Mouse (Mus musculus): ENCODE results near the gene Espl1.

Gene Espl1

DNA sequence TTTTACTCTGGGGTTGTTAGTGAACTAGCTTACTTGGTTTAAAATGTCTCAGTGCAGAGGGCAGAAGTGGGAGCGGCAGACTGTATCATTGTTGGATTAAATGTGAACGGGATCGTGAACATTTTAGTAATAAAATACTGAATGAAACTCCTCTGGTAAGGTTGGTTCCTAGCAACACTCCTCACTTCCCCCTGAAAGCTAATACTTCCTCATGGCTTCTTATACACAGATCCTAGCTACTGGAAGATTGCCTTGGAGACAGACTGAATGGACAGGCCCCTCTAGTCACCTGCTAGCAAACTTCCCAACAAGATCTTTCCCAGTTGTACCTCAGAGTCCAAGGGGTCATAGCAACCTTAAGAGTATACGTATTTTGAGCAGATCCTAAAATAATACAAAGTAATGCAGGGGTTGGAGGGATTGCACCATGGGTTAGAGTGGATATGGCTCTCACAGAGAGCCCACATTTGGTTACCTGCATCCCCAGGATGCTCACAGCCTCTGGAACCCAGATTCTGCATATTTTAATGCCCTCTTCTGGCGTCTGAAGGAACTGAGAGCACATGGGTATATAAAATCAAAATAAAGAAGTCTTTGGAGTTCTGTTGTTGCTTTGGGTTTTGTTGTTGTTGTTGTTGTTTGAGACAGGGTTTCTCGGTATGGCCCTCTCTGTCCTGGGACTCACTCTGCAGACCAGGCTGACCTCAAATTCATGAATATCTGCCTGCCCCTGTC lies 21.9 kb upstream of the Espl1 start:
- DNase-seq (ENCODE audit: low spot score in 2 of 2) = no peak

DNA sequence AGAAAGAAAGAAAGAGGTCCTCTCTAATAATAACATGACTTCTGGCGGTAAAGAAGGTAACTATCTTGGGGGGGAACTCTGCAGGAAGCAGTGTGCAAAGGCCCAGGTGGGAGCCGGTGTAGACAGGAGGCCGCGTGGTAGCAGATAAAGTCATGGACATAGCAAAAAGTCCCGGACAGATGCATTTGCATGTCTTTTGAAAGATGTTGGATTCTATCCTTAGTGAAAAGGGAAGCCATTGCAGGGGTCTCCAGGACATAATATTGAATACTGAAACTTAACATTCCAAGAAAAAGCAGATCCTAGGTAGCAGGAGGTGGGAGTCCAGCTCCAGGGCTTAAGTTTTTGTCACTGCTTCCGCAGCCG lies 17.4 kb upstream of the Espl1 start:
- no peak for DNase-seq (ENCODE audit: low spot score in 2 of 2)

DNA sequence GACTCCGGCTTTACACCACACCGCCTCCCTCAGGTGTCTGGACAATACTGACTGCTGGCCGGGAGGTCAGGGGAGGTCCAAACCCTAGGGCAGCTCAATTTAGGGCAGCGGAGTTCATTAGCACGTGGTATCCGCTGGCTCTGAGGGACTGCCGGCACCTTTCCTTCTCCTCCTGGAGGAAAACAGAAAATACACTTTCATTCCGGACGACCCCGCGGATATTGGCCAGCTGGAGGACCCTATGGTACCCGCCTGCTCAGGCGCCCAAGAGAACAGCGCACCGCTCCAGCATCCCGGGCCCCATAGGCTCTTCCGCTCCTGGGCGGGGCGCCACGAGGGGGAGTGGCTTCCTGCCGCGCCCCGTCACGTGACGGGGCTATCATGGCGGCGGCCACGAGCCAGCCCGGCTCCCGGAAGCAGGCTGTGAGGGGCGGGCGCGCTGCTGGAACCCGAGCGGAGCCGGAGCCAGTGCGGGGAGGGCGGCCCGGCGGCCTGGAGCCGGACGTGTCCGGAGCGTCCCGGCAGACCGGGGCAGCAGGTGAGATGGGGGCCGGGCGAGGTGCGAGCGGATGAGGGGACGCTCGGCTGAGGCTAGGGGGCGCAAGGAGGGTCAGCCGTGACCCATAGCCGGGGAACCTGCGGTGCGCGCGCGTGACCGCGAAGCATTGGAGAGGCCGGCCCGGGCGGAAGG lies 16.8 kb upstream of the Espl1 start, which contains the start of gene Mfsd5:
Gene Mfsd5, plus strand, starts transcription at position 363 of the 691 bp plus-strand sequence.
- DNase-seq (ENCODE audit: low spot score in 2 of 2) = peak; percentile 73 to 79

DNA sequence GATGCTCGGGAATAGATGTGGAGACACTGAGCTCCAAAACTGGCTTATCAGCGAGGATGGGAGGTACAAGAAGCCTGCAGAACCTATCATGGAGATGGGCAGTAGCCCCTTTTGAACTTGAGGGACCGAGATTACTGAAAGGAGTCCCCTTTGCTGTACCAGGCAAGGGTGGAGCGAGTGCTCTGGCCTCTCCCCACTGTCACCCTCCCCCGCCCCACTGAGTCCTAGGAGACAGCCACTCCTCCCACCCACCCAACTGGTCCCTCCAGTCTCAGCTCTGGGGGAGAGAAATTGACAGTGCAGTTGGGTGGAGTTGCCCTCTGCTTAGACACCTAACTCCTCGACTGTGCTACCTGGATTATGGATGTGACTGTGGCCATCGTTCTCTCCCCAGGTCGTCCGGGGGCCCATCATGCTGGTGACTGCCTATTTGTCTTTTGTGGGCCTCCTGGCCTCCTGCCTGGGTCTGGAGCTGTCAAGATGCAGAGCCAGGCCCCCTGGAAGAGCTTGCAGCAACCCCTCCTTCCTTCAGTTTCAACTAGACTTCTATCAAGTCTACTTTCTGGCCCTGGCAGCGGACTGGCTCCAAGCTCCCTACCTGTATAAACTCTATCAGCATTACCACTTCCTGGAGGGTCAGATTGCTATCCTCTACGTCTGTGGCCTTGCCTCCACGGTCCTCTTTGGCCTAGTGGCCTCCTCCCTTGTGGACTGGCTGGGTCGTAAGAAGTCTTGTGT lies 16.1 kb upstream of the Espl1 start:
- DNase-seq (ENCODE audit: low spot score in 2 of 2) = no peak

DNA sequence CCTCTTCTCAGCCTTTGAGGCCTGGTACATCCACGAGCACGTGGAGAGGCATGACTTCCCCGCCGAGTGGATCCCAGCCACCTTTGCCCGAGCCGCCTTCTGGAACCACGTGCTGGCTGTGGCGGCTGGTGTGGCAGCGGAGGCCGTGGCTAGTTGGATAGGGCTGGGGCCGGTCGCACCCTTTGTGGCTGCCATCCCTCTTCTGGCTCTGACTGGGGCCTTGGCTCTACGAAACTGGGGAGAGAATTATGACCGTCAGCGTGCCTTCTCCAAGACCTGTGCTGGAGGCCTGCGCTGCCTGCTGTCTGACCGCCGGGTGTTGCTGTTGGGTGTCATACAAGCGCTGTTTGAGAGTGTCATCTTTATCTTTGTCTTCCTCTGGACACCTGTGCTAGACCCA lies 15.4 kb upstream of the Espl1 start:
- DNase-seq (ENCODE audit: low spot score in 2 of 2) = no peak

DNA sequence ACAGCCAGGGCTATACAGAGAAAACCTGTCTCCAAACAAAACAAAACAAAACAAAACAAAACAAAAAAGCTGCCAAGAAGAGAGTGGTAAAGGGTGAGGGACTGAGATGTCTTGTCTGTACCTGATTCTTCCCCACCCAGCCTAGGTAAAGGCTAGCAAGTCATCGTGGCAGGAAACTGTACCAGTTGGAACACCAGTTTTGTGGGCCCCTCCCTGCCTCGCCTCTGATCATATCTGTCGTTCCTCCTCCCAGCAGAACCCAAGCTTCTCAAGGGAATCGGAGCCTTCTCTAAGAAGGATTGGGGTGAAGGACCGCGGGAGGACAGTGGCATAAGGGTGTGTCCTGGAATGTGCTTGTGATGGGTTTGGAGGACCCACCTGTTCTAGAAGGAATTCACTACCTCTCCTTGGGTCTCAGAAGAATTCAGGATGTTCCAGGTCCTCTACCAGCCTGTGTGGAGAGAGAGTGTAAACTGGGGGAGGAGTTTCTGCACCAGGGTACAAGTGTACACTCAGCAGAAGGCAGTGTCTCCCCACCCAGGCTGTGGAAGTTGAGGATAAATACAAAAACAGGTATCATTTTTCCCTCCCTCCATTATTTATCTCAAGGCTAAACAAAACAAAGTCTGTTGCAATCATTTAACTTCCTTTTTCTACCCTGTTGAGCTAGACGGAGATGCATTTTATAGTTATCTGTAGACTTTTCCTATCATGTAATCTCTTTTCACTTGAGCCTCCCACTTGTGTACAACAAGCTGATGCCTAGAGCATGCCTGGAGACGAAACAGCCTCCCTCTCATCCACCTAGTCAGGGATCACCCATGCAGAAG lies 13.4 kb upstream of the Espl1 start:
- DNase-seq (ENCODE audit: low spot score in 2 of 2) = no peak

DNA sequence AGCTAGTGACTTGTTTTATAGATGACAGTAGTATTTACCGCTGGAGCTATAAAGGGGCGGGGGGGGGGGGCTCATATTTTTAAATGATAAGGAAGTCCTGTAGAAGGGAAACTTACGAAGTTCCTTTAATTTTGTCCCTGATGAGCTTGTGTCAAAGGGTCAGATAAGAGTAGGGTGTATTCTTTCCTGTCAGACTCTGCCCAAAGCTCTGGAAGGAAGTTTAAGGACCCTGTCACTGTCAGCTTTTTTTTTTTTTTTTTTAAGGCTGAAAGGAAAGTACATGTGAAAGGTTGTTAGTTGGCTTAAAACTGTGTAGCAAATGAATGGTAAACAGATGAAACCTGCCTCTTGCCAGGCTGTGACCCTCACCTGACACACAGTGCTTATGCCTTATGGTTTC lies 12.4 kb upstream of the Espl1 start:
- DNase-seq (ENCODE audit: low spot score in 2 of 2) = no peak

DNA sequence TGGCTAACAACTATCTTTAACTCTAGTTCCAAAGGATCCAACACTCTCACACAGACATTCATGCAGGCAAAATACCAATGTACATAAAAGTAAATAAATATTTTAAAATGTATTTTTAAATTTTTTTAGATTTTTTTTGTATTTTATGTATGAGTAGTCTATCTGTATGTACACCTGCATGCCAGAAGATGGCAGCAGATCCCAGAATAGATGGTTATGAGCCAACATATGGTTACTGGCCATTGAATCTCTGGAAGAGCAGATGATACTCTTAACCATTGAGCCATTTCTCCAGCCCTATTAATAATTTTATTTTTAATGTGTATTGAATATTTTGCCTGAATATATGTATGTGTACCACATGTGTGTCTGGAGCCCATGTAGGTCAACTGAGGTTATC lies 8.7 kb upstream of the Espl1 start:
- DNase-seq (ENCODE audit: low spot score in 2 of 2) = peak; percentile 36 to 54

DNA sequence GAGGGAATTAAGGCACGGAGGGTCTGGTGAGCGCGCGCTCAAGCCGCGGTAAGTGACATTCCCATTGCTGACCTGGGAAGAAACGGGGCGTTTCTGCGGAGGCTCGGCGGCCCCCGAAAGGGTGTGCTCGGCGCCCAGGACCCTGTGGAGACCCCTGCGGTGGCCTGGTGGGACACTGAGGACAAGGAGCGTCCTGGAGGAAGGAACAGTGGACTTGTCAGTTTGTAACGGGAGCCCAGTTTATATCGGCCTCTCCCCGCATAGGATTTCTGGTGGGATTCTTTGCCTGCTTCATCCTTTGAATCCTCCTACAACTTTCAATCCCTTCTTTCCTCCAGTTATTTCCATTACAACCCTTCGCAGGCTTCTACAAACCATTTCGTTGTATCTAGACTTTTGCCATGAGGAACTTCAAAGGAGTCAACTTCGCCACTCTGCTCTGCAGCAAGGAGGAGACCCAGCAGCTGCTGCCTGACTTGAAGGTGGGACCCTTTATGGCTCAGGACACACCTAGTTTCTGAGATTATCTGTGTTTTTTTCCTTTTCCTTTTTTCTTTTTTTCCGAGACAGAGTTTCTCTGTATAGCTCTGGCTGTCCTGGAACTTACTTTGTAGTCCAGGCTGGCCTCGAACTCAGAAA lies 421 bp downstream of the Espl1 start:
- DNase-seq (ENCODE audit: low spot score in 2 of 2) = no peak

DNA sequence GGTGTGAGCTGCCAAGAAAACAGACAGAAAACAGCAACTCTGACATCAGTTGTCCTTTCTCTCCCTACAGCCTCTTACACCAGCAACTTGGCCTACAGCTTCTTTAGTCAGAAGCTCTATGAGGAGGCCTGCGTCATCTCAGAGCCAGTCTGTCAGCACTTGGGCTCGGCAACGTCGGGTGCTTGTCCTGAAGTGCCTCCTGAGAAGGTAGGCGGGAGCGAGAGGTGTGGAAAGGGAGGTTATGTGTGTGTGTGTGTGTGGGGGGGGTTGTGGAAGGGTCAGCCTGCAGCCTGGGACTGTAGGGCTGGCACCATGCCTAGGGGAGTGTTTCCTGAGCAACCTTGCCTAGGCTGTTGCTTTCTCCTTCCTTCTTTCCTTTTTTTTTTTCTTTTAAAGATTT lies 6.5 kb downstream of the Espl1 start:
- no peak for DNase-seq (ENCODE audit: low spot score in 2 of 2)

DNA sequence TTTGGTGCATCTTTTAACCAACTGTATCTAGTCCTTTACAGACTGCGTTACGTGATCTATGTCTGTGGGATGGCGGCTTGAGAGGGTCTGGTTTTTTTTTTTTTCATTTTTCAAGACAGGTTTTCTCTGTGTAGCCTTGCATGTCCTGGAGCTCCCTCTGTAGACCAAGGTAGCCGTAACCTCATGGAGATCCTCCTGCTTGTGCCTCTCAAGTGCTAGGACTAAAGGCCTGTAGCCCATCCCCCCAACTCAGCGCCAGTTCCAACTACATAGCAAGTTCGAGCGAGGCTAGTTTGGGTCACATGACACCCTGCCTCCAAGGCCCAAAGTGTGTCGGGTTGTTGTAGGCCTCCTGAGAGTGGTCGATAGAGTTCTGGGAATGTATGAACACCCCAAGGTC lies 12.7 kb downstream of the Espl1 start:
- no peak for DNase-seq (ENCODE audit: low spot score in 2 of 2)

DNA sequence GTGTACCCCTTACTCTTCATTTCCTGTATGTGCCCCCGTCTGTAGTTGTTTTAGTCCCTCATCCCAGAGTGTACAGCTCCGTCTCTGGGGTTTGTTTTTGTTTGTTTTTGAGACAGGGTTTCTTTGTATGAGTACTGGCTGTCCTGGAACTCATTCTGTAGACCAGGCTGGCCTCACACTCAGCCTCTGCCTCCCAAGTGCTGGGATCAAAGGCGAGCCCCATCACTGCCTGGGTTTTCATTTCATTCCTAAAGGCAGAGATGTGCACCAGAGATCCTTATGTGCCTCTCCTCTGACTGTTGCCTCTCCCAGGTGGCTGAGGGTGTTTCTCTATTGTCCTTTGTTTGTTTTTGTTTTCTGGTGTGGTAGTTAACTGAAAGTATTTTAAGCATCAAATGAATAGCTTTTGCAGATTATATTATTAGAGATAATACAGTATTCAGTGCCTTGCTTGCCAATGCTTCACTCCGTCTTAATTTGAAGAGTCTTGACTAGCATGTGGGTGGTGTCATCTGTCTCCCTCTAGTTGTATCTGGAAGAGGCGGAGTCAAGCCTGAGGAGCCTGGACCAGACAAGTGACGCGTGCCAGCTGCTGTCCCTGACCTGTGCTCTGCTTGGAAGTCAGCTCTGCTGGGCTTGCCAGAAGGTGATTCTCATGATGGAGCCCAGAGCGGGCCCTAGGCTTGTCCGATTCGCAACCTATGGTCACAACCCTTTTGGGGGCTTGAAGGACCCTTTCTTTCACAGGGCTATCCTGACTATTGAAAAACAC lies 14.2 kb downstream of the Espl1 start:
- no peak for DNase-seq (ENCODE audit: low spot score in 2 of 2)

DNA sequence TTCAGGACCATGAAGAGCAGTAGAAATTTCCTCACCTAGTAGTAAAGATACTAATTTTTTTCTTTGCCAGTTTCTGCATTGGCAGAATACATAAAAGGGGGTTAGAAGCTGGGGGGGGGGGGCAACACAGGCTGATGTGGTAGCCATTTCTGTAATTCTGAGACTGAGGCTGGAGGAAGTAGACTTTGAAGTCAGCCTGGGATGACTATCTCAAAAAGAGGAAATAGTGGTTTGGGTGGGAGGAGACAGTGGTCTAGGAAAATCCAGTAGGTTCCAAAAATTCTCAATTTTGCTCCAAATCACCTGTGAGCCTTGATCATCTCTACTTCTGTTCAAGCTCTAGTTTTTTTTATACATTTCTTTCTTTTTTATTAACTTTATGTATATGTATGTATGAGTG lies 15.4 kb downstream of the Espl1 start:
- no peak for DNase-seq (ENCODE audit: low spot score in 2 of 2)

DNA sequence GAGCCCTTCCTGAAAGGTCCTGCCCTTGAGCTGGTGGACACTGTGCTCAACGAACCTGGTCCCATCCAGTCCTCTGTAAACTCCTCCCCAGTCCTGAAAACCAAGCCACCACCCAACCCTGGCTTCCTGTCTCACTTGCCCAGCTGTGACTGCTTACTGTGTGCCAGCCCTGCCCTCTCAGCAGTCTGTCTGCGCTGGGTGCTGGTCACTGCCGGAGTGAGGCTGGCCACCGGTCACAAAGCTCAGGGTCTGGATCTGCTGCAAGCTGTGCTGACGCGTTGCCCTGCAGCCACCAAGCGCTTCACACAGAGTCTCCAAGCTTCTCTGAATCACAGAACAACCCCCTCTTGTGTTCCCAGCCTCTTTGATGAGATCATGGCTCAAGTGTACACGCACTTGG lies 19.2 kb downstream of the Espl1 start:
- no peak for DNase-seq (ENCODE audit: low spot score in 2 of 2)

DNA sequence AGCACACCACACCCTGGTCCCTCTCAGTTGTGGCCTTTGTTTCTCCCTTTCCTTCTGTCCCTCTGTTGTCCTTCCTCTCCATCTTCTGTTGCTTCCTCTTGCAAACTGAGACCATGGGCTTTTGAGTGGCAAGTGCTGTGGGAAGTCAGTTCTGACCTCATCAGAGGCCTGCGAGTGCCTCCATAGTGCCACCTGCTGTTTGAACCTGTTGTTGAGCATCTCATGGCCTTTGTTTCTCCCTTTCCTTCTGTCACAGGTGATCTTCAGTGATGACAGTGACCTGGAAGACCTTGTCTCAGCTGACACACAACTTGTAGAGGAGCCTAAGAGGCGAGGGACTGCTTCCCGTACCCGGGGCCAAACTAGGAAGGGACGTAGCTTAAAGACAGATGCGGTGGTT lies 20.2 kb downstream of the Espl1 start:
- peak; percentile 39 to 67 for DNase-seq (ENCODE audit: low spot score in 2 of 2)

DNA sequence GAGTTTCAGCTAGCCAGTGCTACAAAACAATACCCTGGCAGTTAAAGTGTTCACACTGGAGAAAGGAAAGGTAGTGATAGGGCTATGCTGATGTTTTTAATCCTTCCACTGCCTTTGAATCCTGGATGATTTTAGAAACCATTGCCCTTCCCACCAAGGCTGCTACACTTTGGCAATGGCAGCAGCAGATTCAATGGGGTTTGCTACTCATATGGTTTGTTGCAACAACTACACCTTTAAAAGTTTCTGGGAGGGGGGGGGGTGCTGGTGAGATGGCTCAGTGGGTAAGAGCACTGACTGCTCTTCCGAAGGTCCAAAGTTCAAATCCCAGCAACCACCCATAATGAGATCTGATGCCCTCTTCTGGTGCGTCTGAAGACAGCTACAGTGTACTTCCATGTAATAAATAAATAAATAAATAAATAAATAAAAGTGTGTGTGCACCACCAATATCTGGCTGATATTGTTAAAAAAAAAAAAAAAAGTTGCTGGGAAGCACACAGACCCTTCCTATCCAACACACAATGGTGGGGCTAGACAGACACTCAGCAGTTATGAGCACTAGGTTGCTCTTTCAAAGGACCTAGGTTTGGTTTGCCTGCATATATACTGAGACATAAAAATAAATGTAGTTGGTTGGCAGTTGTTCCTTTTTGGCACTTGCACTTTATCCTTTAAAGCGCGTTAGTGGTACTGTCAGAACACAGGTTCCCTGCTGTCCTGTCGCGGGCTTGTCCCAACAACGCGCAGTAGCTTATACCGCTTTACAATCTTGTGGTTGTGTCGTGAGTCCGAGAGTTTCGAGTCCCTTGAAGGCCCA lies 28.8 kb downstream of the Espl1 start:
- peak in 1 of 2 experiments; percentile 17 for DNase-seq (ENCODE audit: low spot score in 2 of 2)

DNA sequence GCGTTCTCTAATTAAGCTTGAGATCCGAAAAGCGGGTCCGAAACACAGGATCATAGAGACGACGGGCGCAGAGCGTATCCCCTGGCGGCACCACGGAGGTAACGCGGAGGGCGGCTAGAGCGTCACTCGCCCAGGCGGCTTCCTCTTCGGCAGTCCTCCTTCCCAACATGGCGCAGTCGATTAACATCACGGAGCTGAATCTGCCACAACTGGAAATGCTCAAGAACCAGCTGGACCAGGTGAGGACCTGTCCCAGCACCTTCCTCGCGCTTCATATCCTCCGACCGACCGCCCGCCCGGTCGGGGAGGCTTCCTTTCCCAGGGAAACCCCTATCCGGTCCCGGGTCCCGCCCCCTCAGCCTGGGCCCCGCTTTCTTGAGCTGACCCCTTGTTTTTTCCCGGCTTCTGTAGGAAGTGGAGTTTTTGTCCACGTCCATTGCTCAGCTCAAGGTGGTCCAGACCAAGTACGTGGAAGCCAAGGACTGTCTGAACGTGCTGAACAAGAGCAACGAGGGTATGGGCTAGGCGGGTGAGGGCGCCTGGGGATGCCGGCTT lies 30.0 kb downstream of the Espl1 start, which contains the start of gene Pfdn5:
Gene Pfdn5, plus strand, starts transcription at position 95 of the 555 bp plus-strand sequence.
- DNase-seq (ENCODE audit: low spot score in 2 of 2) = peak; percentile 78 to 88

DNA sequence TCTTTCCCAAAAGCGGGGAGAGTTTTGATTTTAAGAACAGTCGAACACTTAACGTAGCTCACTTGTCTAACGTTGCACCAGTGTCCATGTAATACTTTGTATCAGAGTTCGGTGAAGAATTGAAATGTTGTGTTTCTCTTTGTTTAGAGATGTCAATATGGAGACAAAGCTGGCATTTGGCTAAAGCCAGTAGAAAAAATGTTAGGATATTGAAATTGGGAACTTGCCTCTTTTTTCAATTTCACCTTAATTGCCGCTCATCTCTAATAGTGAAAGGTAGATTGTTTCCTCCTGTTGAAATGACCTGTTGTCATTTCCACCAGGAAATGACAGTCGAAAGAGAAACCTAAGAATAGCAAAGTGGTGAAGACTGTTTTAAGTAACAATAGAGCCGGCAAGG lies 30.8 kb downstream of the Espl1 start:
- no peak for DNase-seq (ENCODE audit: low spot score in 2 of 2)

DNA sequence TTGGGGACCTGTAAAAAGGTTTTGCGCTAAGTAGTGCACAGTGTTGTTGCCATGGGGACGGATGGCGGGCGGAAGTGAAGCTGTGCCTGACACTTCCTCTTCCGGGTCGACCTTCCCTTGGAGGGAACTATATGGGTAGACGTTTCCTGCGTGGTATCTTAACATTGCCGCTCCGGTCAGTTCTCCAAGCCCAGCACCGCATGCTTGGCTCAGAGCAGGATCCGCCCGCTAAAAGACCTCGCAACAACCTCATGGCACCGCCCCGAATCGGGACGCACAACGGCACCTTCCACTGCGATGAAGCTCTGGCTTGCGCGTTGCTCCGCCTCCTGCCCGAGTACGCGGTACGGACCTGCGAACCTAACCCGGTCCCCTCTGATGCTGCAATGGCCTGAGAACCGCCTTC lies 35.5 kb downstream of the Espl1 start, which contains the start of gene Myg1:
Gene Myg1, plus strand, starts transcription at position 100 of the 406 bp plus-strand sequence.
- DNase-seq (ENCODE audit: low spot score in 2 of 2) = peak; percentile 77 to 84

All from natural killer cell, adult 2 months (primary cell).